Mouse (Mus musculus): ENCODE measurements at regions not wholly inside any gene's neighbourhood (a gene's known extent, or its start where the extent isn't known, plus 50 kb on each side); places are given as distances from the start of the nearest gene placed in this dataset.
A peak's percentile ranks its signal among the peaks of the same experiment; 100 is the strongest.

- no peak for DNase-seq (ENCODE audit: low spot score)
Measured at GRCm38 (mm10) chr8:127979180-127980030, 379.0 kb upstream of the Nrp1 start.

- no peak for DNase-seq (ENCODE audit: low spot score)
Measured at GRCm38 (mm10) chr8:127982165-127982564, 376.2 kb upstream of the Nrp1 start.

GRCm38 (mm10) chr8:127985616-127986015, 372.8 kb upstream of the Nrp1 start:
- peak; percentile 8 for DNase-seq (ENCODE audit: low spot score)

- DNase-seq (ENCODE audit: low spot score), result no peak
Measured at GRCm38 (mm10) chr8:127988887-127989286, 369.5 kb upstream of the Nrp1 start.

- DNase-seq (ENCODE audit: low spot score), result no peak
Measured at GRCm38 (mm10) chr8:127994898-127995297, 363.5 kb upstream of the Nrp1 start.

- DNase-seq (ENCODE audit: low spot score), result no peak
Measured at GRCm38 (mm10) chr8:127995490-127995889, 362.9 kb upstream of the Nrp1 start.

- peak; percentile 16 for DNase-seq (ENCODE audit: low spot score)
Measured at GRCm38 (mm10) chr8:128002386-128002785, 356.0 kb upstream of the Nrp1 start.

- DNase-seq (ENCODE audit: low spot score), result no peak
Measured at GRCm38 (mm10) chr8:128002806-128003205, 355.6 kb upstream of the Nrp1 start.

- DNase-seq (ENCODE audit: low spot score), result peak; percentile 61
Measured at GRCm38 (mm10) chr8:128003385-128003784, 355.0 kb upstream of the Nrp1 start.

- peak; percentile 16 for DNase-seq (ENCODE audit: low spot score)
Measured at GRCm38 (mm10) chr8:128003881-128004286, 354.5 kb upstream of the Nrp1 start.

- peak; percentile 13 for DNase-seq (ENCODE audit: low spot score)
Measured at GRCm38 (mm10) chr8:128009393-128010010, 348.9 kb upstream of the Nrp1 start.

GRCm38 (mm10) chr8:128017171-128017570, 341.2 kb upstream of the Nrp1 start:
- DNase-seq (ENCODE audit: low spot score), result peak; percentile 28

- no peak for DNase-seq (ENCODE audit: low spot score)
Measured at GRCm38 (mm10) chr8:128023661-128024060, 334.7 kb upstream of the Nrp1 start.

GRCm38 (mm10) chr8:128024774-128025222, 333.6 kb upstream of the Nrp1 start:
- peak; percentile 24 for DNase-seq (ENCODE audit: low spot score)

GRCm38 (mm10) chr8:128025251-128025856, 333.1 kb upstream of the Nrp1 start:
- peak; percentile 31 for DNase-seq (ENCODE audit: low spot score)

GRCm38 (mm10) chr8:128026981-128027380, 331.4 kb upstream of the Nrp1 start:
- no peak for DNase-seq (ENCODE audit: low spot score)

GRCm38 (mm10) chr8:128030335-128031280, 327.8 kb upstream of the Nrp1 start:
- DNase-seq (ENCODE audit: low spot score), result no peak

- DNase-seq (ENCODE audit: low spot score), result no peak
Measured at GRCm38 (mm10) chr8:128034127-128034526, 324.3 kb upstream of the Nrp1 start.

GRCm38 (mm10) chr8:128035672-128036071, 322.7 kb upstream of the Nrp1 start:
- DNase-seq (ENCODE audit: low spot score), result no peak

GRCm38 (mm10) chr8:128039341-128040064, 318.9 kb upstream of the Nrp1 start:
- no peak for DNase-seq (ENCODE audit: low spot score)

- no peak for DNase-seq (ENCODE audit: low spot score)
Measured at GRCm38 (mm10) chr8:128042877-128043276, 315.5 kb upstream of the Nrp1 start.
